Mouse (Mus musculus): ENCODE data around the gene Rbfox1.

DNA sequence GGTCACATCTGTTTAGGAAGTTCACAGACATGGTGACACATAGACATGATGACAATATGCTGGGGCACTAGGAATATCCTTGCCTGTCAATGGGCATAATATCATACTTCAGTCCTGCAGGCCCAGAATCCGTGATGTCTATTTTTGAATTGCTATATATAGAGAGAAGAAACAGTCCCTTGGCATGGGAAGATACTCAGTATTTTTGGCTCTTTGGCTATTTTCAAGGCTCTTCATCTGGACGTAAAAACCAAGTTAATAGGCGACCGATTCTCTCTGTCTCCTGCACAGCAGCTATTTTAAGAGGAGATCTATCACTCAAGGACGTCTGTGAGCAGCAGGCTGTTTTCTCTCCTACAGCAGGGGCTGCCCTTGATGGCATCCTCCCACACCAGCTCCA, 415.0 kb downstream of the Rbfox1 start:
- TF ChIP-seq GATA1 (IDR thresholded peaks at IDR 0.05; ENCODE audit: borderline replicate concordance, low read length) (no peak), CTCF (IDR thresholded peaks at IDR 0.05; ENCODE audit: low read depth, low read length) (no peak), TAL1 (conservative IDR thresholded peaks at IDR 0.05; ENCODE audit: low read depth, low read length) (no peak), POLR2AphosphoS5 (IDR thresholded peaks at IDR 0.05; ENCODE audit: insufficient replicate concordance, low read depth, low read length) (no peak)
